Mouse (Mus musculus) midbrain, embryonic 11.5 days (tissue): ENCODE measurements around the gene Mapkap1. TPM values are rescaled to one million over a fixed set of nuclear protein-coding genes. Genes with fewer than 3 reads are reported as not detected.

Source experiments
- ATAC-seq: fragments of 200-750 bp; cut with Nextera tagmentation; 2 replicates; pipeline ENCODE4 v1.8.0; 2017; ENCODE audit warnings: moderate TSS enrichment, moderate library complexity; ENCODE audit not compliant: low FRiP score
- DNase-seq: peaks from one replicate; pipeline ENCODE4 v3.0.0; 2015; ENCODE audit warnings: low spot score; ENCODE audit errors: missing footprints
- H3K27ac ChIP-seq: fragments of 300-500 bp; sonication (generic); 2 replicates; pipeline ENCODE4 v1.5.1; 2014; ENCODE audit warnings: low read depth, low read length
- H3K27me3 ChIP-seq: fragments of 300-500 bp; sonication (generic); 2 replicates; pipeline ENCODE4 v1.6.1; 2014; ENCODE audit warnings: mild to moderate bottlenecking, low read length, moderate library complexity, mixed read lengths; ENCODE audit not compliant: control insufficient read depth, insufficient read depth
- H3K36me3 ChIP-seq: fragments of 300-500 bp; sonication (generic); 2 replicates; pipeline ENCODE4 v1.6.1; 2014; ENCODE audit warnings: mild to moderate bottlenecking, low read length, moderate library complexity, mixed read lengths; ENCODE audit not compliant: control insufficient read depth, insufficient read depth
- H3K4me1 ChIP-seq: fragments of 300-500 bp; sonication (generic); 2 replicates; pipeline ENCODE4 v1.6.1; 2014; ENCODE audit warnings: low read length; ENCODE audit not compliant: control insufficient read depth, insufficient read depth
- H3K4me2 ChIP-seq: fragments of 300-500 bp; sonication (generic); 2 replicates; pipeline ENCODE4 v1.6.1; 2014; ENCODE audit warnings: mild to moderate bottlenecking, moderate library complexity
- H3K4me3 ChIP-seq: fragments of 300-500 bp; sonication (generic); 2 replicates; pipeline ENCODE4 v1.5.1; 2014; ENCODE audit warnings: low read depth, low read length
- H3K9ac ChIP-seq: fragments of 300-500 bp; sonication (generic); 2 replicates; pipeline ENCODE4 v1.6.1; 2014; ENCODE audit warnings: low read length
- H3K9me3 ChIP-seq: fragments of 300-500 bp; sonication (generic); 2 replicates; pipeline ENCODE4 v1.6.1; 2016; ENCODE audit warnings: low read length; ENCODE audit not compliant: control insufficient read depth
- WGBS: fragments of 180-500 bp; shearing (Covaris S2); extraction: QIAGEN DNeasy Blood & Tissue Kit; methylation state at CpG from one replicate; pipeline ENCODE4 v1.1.7; 2014; 5-methylcytosine and 5-hydroxymethylcytosine counted together
- polyA plus RNA-seq: library from polyadenylated mRNA; unstranded; fragments of >200 nt; fragmentation: Nextera tagmentation; extraction: Ambion mirVana; gene quantifications from 2 replicates; pipeline ENCODE4 v1.2.1, GENCODE M21; 2014

Gene Mapkap1
- polyA plus RNA-seq, 1 experiment from 2014 or later: 98.4 TPM

GRCm38 (mm10) chr2:34622518-34622917, 215.9 kb downstream of the Mapkap1 start:
- 94% methylated on average over 11 of the region's 11 CpGs for WGBS
- H3K4me3 ChIP-seq: no peak overlapping the region
- no peaks in the 10 kb centered on the region for H3K36me3 ChIP-seq
- no peaks in the 10 kb centered on the region for H3K9me3 ChIP-seq
- DNase-seq (no peak), ATAC-seq (no peak)
- H3K27ac ChIP-seq: no peak overlapping the region
- H3K4me2 ChIP-seq: no peak overlapping the region
- no peaks in the 10 kb centered on the region for H3K4me1 ChIP-seq
- no peak overlapping the region for H3K9ac ChIP-seq
- no peaks in the 10 kb centered on the region for H3K27me3 ChIP-seq

- no peak overlapping the region for H3K27ac ChIP-seq
- WGBS: 90% methylated on average over 8 of the region's 8 CpGs
- ATAC-seq (no peak), DNase-seq (no peak)
- H3K4me1 ChIP-seq: no peaks in the 10 kb centered on the region
- H3K36me3 ChIP-seq: no peaks in the 10 kb centered on the region
- no peak overlapping the region for H3K9ac ChIP-seq
- H3K4me2 ChIP-seq: no peak overlapping the region
- H3K27me3 ChIP-seq: no peaks in the 10 kb centered on the region
- H3K4me3 ChIP-seq: no peak overlapping the region
- no peaks in the 10 kb centered on the region for H3K9me3 ChIP-seq
Observed at GRCm38 (mm10) chr2:34623181-34623580, 216.6 kb downstream of the Mapkap1 start.

- H3K9me3 ChIP-seq: no peaks in the 10 kb centered on the region
- WGBS: 95% methylated on average over 12 of the region's 12 CpGs
- no peak overlapping the region for H3K4me3 ChIP-seq
- H3K27me3 ChIP-seq: no peaks in the 10 kb centered on the region
- no peak overlapping the region for H3K27ac ChIP-seq
- no peak for DNase-seq
- no peak overlapping the region for H3K9ac ChIP-seq
- H3K4me2 ChIP-seq: no peak overlapping the region
- no peaks in the 10 kb centered on the region for H3K36me3 ChIP-seq
- no peak for ATAC-seq
- H3K4me1 ChIP-seq: no peaks in the 10 kb centered on the region
Observed at GRCm38 (mm10) chr2:34624076-34624475, 217.5 kb downstream of the Mapkap1 start.

GRCm38 (mm10) chr2:34627328-34628226, 221.0 kb downstream of the Mapkap1 start:
- Histone ChIP-seq H3K9me3 (no peaks in the 10 kb centered on the region), H3K4me1 (peaks cover 2% of the 10 kb centered on the region; the same call in 1 of the 2 replicates), H3K9ac (no peak overlapping the region), H3K27me3 (no peaks in the 10 kb centered on the region), H3K27ac (no peak overlapping the region), H3K36me3 (no peaks in the 10 kb centered on the region), H3K4me2 (no peak overlapping the region), H3K4me3 (no peak overlapping the region)
- no peak for ATAC-seq
- 80% methylated on average over 17 of the region's 17 CpGs for WGBS
- DNase-seq: no peak

- 92% methylated on average over 4 of the region's 4 CpGs for WGBS
- H3K4me2 ChIP-seq: no peak overlapping the region
- no peaks in the 10 kb centered on the region for H3K9me3 ChIP-seq
- ATAC-seq (no peak), DNase-seq (no peak)
- no peaks in the 10 kb centered on the region for H3K27me3 ChIP-seq
- no peak overlapping the region for H3K9ac ChIP-seq
- no peaks in the 10 kb centered on the region for H3K36me3 ChIP-seq
- no peak overlapping the region for H3K27ac ChIP-seq
- peaks cover 2% of the 10 kb centered on the region; the same call in 1 of the 2 replicates for H3K4me1 ChIP-seq
- H3K4me3 ChIP-seq: no peak overlapping the region
Observed at GRCm38 (mm10) chr2:34628903-34629540, 222.5 kb downstream of the Mapkap1 start.

- Histone ChIP-seq H3K27me3 (no peaks in the 10 kb centered on the region), H3K9ac (no peak overlapping the region), H3K4me1 (peaks cover 4% of the 10 kb centered on the region), H3K9me3 (no peaks in the 10 kb centered on the region), H3K36me3 (no peaks in the 10 kb centered on the region), H3K4me2 (no peak overlapping the region), H3K4me3 (no peak overlapping the region), H3K27ac (no peak overlapping the region)
- DNase-seq (no peak), ATAC-seq (no peak)
- 73% methylated on average over 7 of the region's 7 CpGs for WGBS
Observed at GRCm38 (mm10) chr2:34629758-34630157, 223.2 kb downstream of the Mapkap1 start.

GRCm38 (mm10) chr2:34630445-34630844, 223.9 kb downstream of the Mapkap1 start:
- H3K36me3 ChIP-seq: no peaks in the 10 kb centered on the region
- peaks cover 5% of the 10 kb centered on the region for H3K4me1 ChIP-seq
- no peak overlapping the region for H3K9ac ChIP-seq
- no peak overlapping the region for H3K4me3 ChIP-seq
- no peak overlapping the region for H3K4me2 ChIP-seq
- DNase-seq (no peak), ATAC-seq (no peak)
- no peaks in the 10 kb centered on the region for H3K27me3 ChIP-seq
- WGBS: 81% methylated on average over 6 of the region's 6 CpGs
- H3K9me3 ChIP-seq: no peaks in the 10 kb centered on the region
- no peak overlapping the region for H3K27ac ChIP-seq

- H3K9me3 ChIP-seq: no peaks in the 10 kb centered on the region
- no peak for DNase-seq
- no peak overlapping the region for H3K27ac ChIP-seq
- 80% methylated on average over 12 of the region's 12 CpGs for WGBS
- H3K9ac ChIP-seq: no peak overlapping the region
- no peaks in the 10 kb centered on the region for H3K27me3 ChIP-seq
- no peaks in the 10 kb centered on the region for H3K36me3 ChIP-seq
- H3K4me1 ChIP-seq: peaks cover 8% of the 10 kb centered on the region
- H3K4me3 ChIP-seq: no peak overlapping the region
- no peak overlapping the region for H3K4me2 ChIP-seq
- ATAC-seq: no peak
Observed at GRCm38 (mm10) chr2:34632051-34632450, 225.5 kb downstream of the Mapkap1 start.
